Mouse (Mus musculus): ENCODE measurements around the gene Col20a1. TPM values are rescaled to one million over a fixed set of nuclear protein-coding genes. Genes with fewer than 3 reads are reported as not detected.
A peak's percentile ranks its signal among the peaks of the same experiment; 100 is the strongest.

The Col20a1 gene
- polyA plus RNA-seq, 1 experiment: 0.24 TPM

DNA sequence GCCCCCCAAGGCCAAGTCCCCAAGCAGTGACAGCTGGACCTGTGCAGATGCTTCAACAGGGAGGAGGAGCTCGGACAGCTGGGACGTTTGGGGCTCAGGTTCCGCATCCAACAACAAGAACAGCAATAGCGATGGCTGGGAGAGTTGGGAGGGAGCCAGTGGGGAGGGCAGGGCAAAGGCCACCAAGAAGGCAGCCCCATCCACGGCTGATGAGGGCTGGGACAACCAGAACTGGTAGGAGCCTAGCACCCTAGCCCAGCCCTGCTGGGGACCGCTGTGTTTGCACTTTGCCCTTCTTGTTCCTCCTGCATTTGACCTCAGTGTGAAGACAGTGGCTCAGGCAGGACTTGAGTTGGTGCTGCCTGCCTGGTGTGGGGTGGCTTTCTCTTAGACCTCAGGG, 5.2 kb upstream of the Col20a1 start:
- peaks cover 23% of the 10 kb centered on the region for H3K36me3 ChIP-seq (ENCODE audit: control insufficient read depth, insufficient read depth)
- H3ac ChIP-seq (ENCODE audit: control insufficient read depth, insufficient read length): no peak overlapping the region
- no peak overlapping the region for H3K4me2 ChIP-seq (ENCODE audit: low read depth)
- H3K4me3 ChIP-seq: no peak overlapping the region
- peak in 2 of 3 experiments; percentile 2 to 36 for TF ChIP-seq MYOG (IDR thresholded peaks at IDR 0.05; ENCODE audit: control insufficient read depth in 1 of 3, insufficient read depth in 1 of 3, insufficient read length in 2 of 3, low read depth in 2 of 3)
- TF ChIP-seq USF1 (IDR thresholded peaks at IDR 0.05; ENCODE audit: low read depth): no peak
- TF ChIP-seq POLR2AphosphoS2 (IDR thresholded peaks at IDR 0.05; ENCODE audit: insufficient read length, low read depth): peak; percentile 31
- no peaks in the 10 kb centered on the region for H3K27me3 ChIP-seq (ENCODE audit: control insufficient read depth, insufficient read depth, insufficient read length)
- no peaks in the 10 kb centered on the region for H3K79me2 ChIP-seq (ENCODE audit: control insufficient read depth, insufficient read depth)

DNA sequence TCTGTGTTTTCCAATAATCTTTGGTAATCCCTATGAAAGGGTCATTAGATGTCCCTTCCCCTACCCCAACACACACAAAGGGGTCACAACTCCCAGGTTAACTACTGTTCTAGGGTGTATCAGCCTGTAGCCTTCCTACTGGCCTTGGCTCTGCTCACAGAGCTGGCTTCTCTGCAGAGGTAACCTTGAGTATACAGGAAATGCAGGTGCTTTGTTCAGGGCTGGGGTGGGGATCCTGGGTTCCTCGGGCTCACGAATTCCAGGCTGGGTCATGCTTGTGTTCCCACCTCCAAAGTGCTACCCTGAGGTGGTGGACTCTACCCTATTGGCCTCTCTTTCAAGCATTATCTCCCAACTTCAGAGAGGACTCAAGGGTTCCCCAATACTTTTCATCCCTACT, 700 bp upstream of the Col20a1 start:
- TF ChIP-seq CEBPB (IDR thresholded peaks at IDR 0.05; ENCODE audit: insufficient read depth, poor library complexity, severe bottlenecking): no peak
- TF ChIP-seq POLR2A (IDR thresholded peaks at IDR 0.05; ENCODE audit: insufficient read length, low read depth): no peak
- no peak for TF ChIP-seq MAX (IDR thresholded peaks at IDR 0.05; ENCODE audit: low read depth)
- TF ChIP-seq POLR2AphosphoS2 (IDR thresholded peaks at IDR 0.05; ENCODE audit: insufficient read length, low read depth): peak; percentile 54
- no peak for TF ChIP-seq MYOG (IDR thresholded peaks at IDR 0.05; ENCODE audit: control insufficient read depth in 1 of 3, insufficient read depth in 1 of 3, insufficient read length in 2 of 3, low read depth in 2 of 3)
- peaks cover 6% of the 10 kb centered on the region for H3K36me3 ChIP-seq (ENCODE audit: control insufficient read depth, insufficient read depth)
- H3K79me2 ChIP-seq (ENCODE audit: control insufficient read depth, insufficient read depth): no peaks in the 10 kb centered on the region
- no peak overlapping the region for H3ac ChIP-seq (ENCODE audit: control insufficient read depth, insufficient read length)
- H3K4me2 ChIP-seq (ENCODE audit: low read depth): no peak overlapping the region
- no peaks in the 10 kb centered on the region for H3K27me3 ChIP-seq (ENCODE audit: control insufficient read depth, insufficient read depth, insufficient read length)
- H3K4me3 ChIP-seq: no peak overlapping the region

DNA sequence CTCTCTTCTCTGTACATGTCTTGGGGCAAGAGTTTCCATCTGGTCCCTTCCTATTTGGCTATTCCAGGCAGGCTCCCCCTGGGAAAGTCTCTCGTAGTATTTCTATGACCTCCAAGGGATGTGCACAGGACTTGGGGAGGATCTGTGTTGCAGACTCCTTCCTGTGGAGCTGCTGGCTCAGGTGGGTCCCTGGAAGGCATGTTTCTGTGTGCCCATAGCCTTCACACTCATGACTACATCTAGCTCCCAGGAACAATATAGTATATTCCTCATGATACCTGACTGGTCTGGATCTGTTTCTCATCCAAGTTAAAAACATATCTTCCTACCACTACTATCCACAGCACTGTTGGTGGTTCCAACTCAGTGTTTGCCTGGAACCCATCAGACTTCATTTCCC, 666 bp downstream of the Col20a1 start:
- Histone ChIP-seq H3K4me3 (no peak overlapping the region), H3ac (ENCODE audit: control insufficient read depth, insufficient read length) (no peak overlapping the region)

DNA sequence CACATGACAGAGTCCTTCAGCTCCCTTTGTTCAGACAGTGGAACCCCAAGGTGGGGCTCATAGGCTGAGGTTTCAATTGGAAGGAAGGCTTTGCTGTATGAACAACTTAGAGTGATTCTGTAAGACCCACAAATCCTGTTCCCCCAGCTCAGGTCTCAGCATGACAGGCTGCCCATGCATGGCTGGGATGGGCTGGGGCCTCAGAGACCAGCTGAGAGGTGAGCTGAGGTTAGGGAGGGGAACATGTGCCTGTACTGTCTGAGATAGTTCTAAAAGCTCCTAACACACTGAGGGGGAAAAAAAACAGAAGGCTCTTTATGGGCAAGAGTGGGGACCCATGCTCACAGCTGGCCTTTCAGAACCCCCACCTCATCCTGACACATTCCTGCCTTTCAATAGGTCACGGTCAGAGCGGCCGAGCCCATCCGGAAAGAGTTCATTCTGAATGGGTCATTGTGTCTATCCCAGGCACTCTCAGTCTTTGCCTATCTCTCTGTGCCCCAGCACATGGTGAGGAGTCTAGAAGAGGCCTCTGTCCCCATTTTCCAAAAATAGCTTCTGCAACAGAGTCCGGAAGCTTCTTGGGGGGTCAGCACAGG, 1.2 kb downstream of the Col20a1 start:
- H3K27me3 ChIP-seq (ENCODE audit: control insufficient read depth, insufficient read depth, insufficient read length): no peaks in the 10 kb centered on the region
- TF ChIP-seq POLR2AphosphoS2 (IDR thresholded peaks at IDR 0.05; ENCODE audit: insufficient read length, low read depth) (peak; percentile 67), MYOD1 (IDR thresholded peaks at IDR 0.05; ENCODE audit: control insufficient read depth in 1 of 3, insufficient read length in 2 of 3, low read depth in 2 of 3) (no peak), POLR2A (IDR thresholded peaks at IDR 0.05; ENCODE audit: insufficient read length, low read depth) (no peak)
- H3K4me3 ChIP-seq: no peak overlapping the region
- peaks cover 6% of the 10 kb centered on the region for H3K36me3 ChIP-seq (ENCODE audit: control insufficient read depth, insufficient read depth)
- H3K4me2 ChIP-seq (ENCODE audit: low read depth): no peak overlapping the region
- no peaks in the 10 kb centered on the region for H3K79me2 ChIP-seq (ENCODE audit: control insufficient read depth, insufficient read depth)
- no peak overlapping the region for H3ac ChIP-seq (ENCODE audit: control insufficient read depth, insufficient read length)

More for the DNA sequence above, 666 bp downstream of the Col20a1 start:
- Histone ChIP-seq H3K27me3 (ENCODE audit: control insufficient read depth, insufficient read depth, insufficient read length) (no peaks in the 10 kb centered on the region), H3K79me2 (ENCODE audit: control insufficient read depth, insufficient read depth) (no peaks in the 10 kb centered on the region), H3K36me3 (ENCODE audit: control insufficient read depth, insufficient read depth) (peaks cover 6% of the 10 kb centered on the region), H3K4me2 (ENCODE audit: low read depth) (no peak overlapping the region)
- no peak for TF ChIP-seq MAX (IDR thresholded peaks at IDR 0.05; ENCODE audit: low read depth)
- TF ChIP-seq TCF12 (IDR thresholded peaks at IDR 0.05; ENCODE audit: insufficient read depth, poor library complexity, severe bottlenecking): no peak
- TF ChIP-seq TCF3 (IDR thresholded peaks at IDR 0.05; ENCODE audit: insufficient read length, low read depth): no peak
- TF ChIP-seq POLR2A (IDR thresholded peaks at IDR 0.05; ENCODE audit: insufficient read length, low read depth): no peak
- TF ChIP-seq POLR2AphosphoS2 (IDR thresholded peaks at IDR 0.05; ENCODE audit: insufficient read length, low read depth): peak; percentile 61
- TF ChIP-seq MYOG (IDR thresholded peaks at IDR 0.05; ENCODE audit: control insufficient read depth in 1 of 3, insufficient read depth in 1 of 3, insufficient read length in 2 of 3, low read depth in 2 of 3): no peak
- no peak for TF ChIP-seq SRF (IDR thresholded peaks at IDR 0.05; ENCODE audit: control insufficient read depth, insufficient read length, low read depth)
- no peak for TF ChIP-seq CEBPB (IDR thresholded peaks at IDR 0.05; ENCODE audit: insufficient read depth, poor library complexity, severe bottlenecking)

DNA sequence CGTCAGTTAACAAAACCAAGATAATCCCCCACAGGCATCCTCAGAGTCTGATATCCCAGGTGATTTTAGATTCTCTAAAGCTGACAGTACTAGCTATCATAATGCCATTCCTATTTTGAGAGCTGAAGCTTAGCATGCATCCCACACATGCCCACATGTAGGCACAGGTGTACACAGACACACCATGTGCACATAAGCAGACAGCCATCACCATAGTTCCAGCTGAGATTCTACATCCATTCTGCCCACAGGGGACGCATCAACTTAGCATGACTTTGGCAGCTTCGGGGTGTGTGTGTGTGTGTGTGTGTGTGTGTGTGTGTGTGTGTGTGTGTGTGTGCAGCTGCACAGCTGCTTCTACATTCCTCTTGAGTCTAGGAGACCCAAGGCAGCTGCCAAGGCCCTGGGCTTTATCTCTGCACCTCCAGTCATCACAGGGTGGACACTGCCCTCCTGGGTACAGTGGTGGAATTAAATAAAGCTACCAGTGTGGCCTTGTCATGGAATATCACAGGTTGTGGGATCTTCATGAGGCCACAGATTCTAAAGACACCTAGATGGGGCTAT, 2.1 kb downstream of the Col20a1 start:
- no peaks in the 10 kb centered on the region for H3K27me3 ChIP-seq (ENCODE audit: control insufficient read depth, insufficient read depth, insufficient read length)
- peaks cover 6% of the 10 kb centered on the region for H3K36me3 ChIP-seq (ENCODE audit: control insufficient read depth, insufficient read depth)
- no peak overlapping the region for H3ac ChIP-seq (ENCODE audit: control insufficient read depth, insufficient read length)
- H3K79me2 ChIP-seq (ENCODE audit: control insufficient read depth, insufficient read depth): no peaks in the 10 kb centered on the region
- TF ChIP-seq REST (IDR thresholded peaks at IDR 0.05; ENCODE audit: insufficient read depth, insufficient read length) (no peak), MYOG (IDR thresholded peaks at IDR 0.05; ENCODE audit: control insufficient read depth in 1 of 3, insufficient read depth in 1 of 3, insufficient read length in 2 of 3, low read depth in 2 of 3) (peak in 1 of 3 experiments; percentile 64), POLR2AphosphoS2 (IDR thresholded peaks at IDR 0.05; ENCODE audit: insufficient read length, low read depth) (peak; percentile 87)
- no peak overlapping the region for H3K4me2 ChIP-seq (ENCODE audit: low read depth)
- no peak overlapping the region for H3K4me3 ChIP-seq

DNA sequence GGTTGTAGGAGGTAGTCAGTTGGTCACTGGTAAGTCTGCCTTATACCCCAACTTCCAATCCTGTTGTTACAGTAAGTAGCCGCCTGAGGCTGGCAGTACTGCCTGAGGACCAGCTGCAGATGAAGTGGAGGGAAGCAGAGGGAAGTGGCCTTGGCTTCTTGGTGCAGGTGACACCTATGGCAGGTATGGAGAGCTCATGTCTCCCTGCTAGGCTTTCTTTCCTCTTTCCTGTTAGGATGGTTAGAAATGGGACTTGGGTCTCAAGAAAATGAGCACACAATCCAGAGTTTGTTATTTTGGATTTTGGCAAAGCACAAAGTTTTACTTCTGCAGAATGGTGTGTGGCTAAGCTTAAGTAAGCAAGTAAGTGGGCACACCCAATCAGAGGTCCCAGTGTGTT, 2.6 kb downstream of the Col20a1 start:
- TF ChIP-seq TCF12 (IDR thresholded peaks at IDR 0.05; ENCODE audit: insufficient read depth, poor library complexity, severe bottlenecking) (no peak), POLR2AphosphoS2 (IDR thresholded peaks at IDR 0.05; ENCODE audit: insufficient read length, low read depth) (peak; percentile 60)
- H3K4me3 ChIP-seq: no peak overlapping the region
- no peak overlapping the region for H3ac ChIP-seq (ENCODE audit: control insufficient read depth, insufficient read length)
- H3K27me3 ChIP-seq (ENCODE audit: control insufficient read depth, insufficient read depth, insufficient read length): no peaks in the 10 kb centered on the region
- H3K4me2 ChIP-seq (ENCODE audit: low read depth): no peak overlapping the region
- H3K79me2 ChIP-seq (ENCODE audit: control insufficient read depth, insufficient read depth): no peaks in the 10 kb centered on the region
- H3K36me3 ChIP-seq (ENCODE audit: control insufficient read depth, insufficient read depth): peaks cover 2% of the 10 kb centered on the region
